Mouse (Mus musculus) forelimb bud, embryonic 11.5 days (tissue): ENCODE measurements around the gene Zfp968.
"Not testable (repeated sequence)": the region's sequence is repeated elsewhere in the genome, so short reads cannot be mapped to it uniquely, and the experiment has no call there.

Source experiments
- DNase-seq: peaks from one replicate; pipeline ENCODE4 v3.0.0-alpha.2; 2012; ENCODE audit warnings: low read depth, low spot score

Gene Zfp968

GRCm38 (mm10) chr2:175372136-175372535 lies at the start of gene Zfp968:
Zfp968 (plus strand) TSS chr2:175372436.
- DNase-seq: not testable (repeated sequence)

- not testable (repeated sequence) for DNase-seq
These were observed 34.1 kb upstream of the Zfp968 start, which contains the start of gene Gm4631 for GRCm38 (mm10) chr2:175338097-175338496. Gm4631 (minus strand) TSS chr2:175338197.
